Mouse (Mus musculus) stomach, embryonic 14.5 days (tissue): ENCODE data around the gene Ankdd1b. TPM values are rescaled to one million over a fixed set of nuclear protein-coding genes. Genes with fewer than 3 reads are reported as not detected.

Source experiments
- ATAC-seq: fragments of 200-750 bp; cut with Nextera tagmentation; 2 replicates; pipeline ENCODE4 v1.8.0; 2017; ENCODE audit warnings: low read depth, moderate TSS enrichment; ENCODE audit not compliant: insufficient number of reproducible peaks, insufficient read depth, low FRiP score
- H3K27ac ChIP-seq: fragments of 300-500 bp; sonication (generic); 2 replicates; pipeline ENCODE4 v1.5.1; 2014; ENCODE audit warnings: mild to moderate bottlenecking, low read length, moderate library complexity, mixed read lengths
- H3K27me3 ChIP-seq: fragments of 300-500 bp; sonication (generic); 2 replicates; pipeline ENCODE4 v1.6.1; 2014; ENCODE audit warnings: low read length, control low read depth, mixed read lengths; ENCODE audit not compliant: control insufficient read depth, insufficient read depth
- H3K36me3 ChIP-seq: fragments of 300-500 bp; sonication (generic); 2 replicates; pipeline ENCODE4 v1.6.1; 2014; ENCODE audit warnings: mild to moderate bottlenecking, control low read depth, low read length, moderate library complexity, mixed read lengths; ENCODE audit not compliant: control insufficient read depth, insufficient read depth
- H3K4me1 ChIP-seq: fragments of 300-500 bp; sonication (generic); 2 replicates; pipeline ENCODE4 v1.6.1; 2014; ENCODE audit warnings: low read length, control low read depth, mixed read lengths; ENCODE audit not compliant: control insufficient read depth, insufficient read depth
- H3K4me2 ChIP-seq: fragments of 300-500 bp; sonication (generic); replicated peaks from 2 replicates; pipeline ENCODE4 v1.6.1; 2014; ENCODE audit warnings: low read depth, low read length, control low read depth
- H3K4me3 ChIP-seq: fragments of 300-500 bp; sonication (generic); 2 replicates; pipeline ENCODE4 v1.5.1; 2014; ENCODE audit warnings: low read depth, low read length, control low read depth
- H3K9ac ChIP-seq: fragments of 300-500 bp; sonication (generic); replicated peaks from 2 replicates; pipeline ENCODE4 v1.6.1; 2014; ENCODE audit warnings: low read depth, mild to moderate bottlenecking, control low read depth, low read length, moderate library complexity, mixed read lengths
- H3K9me3 ChIP-seq: fragments of 300-500 bp; sonication (generic); 2 replicates; pipeline ENCODE4 v1.6.1; 2016; ENCODE audit warnings: low read depth, low read length, control low read depth; ENCODE audit not compliant: control insufficient read depth
- WGBS: fragments of 180-500 bp; shearing (Covaris S2); extraction: QIAGEN DNeasy Blood & Tissue Kit; methylation state at CpG from one replicate; pipeline ENCODE4 v1.1.7; 2014; 5-methylcytosine and 5-hydroxymethylcytosine counted together
- polyA plus RNA-seq: library from polyadenylated mRNA; unstranded; fragments of >200 nt; fragmentation: Nextera tagmentation; extraction: Ambion mirVana; gene quantifications from 2 replicates; pipeline ENCODE4 v1.2.1, GENCODE M21; 2014

Ankdd1b gene
- polyA plus RNA-seq, 1 experiment from 2014 or later = 0.33 TPM

DNA sequence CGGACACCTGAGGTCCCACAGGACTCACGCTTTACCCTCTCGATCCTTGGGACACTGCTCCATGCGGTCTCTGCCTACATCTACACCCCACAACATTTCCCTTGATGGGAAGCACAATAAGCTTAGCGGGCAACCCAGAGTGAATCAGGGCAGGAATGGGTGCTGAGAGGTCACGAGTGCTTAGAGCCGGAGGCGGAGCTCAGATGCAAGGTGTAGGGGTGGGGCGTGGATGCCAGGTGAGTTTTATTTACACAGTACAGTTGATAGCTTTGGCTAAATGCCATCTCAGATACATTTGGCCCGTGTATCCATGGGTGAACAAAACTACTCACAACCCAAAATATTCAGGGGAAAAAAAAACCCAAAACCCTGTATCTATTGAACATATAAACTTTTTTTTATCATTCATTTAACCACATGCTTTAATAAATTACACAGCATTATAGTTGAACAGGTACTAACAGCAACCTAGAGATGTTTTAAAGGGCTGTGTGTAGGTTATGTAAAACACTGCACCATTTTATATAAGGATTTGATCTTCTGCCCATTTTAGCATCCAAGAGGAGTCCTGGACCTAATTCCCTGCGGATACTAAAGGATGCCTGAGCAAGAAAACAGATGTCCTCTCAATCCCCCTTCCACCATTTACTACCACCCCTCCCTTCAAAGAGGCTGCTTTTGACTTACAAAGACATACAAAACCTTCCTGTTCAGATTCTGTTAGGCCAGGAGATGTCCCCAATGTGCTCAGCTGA is 19.4 kb downstream of the Ankdd1b start:
- Histone ChIP-seq H3K4me2 (no peak overlapping the region), H3K9me3 (no peaks in the 10 kb centered on the region), H3K27ac (peak overlapping the region; percentile 46; the same call in 1 of the 2 replicates), H3K9ac (no peak overlapping the region), H3K27me3 (no peaks in the 10 kb centered on the region), H3K36me3 (no peaks in the 10 kb centered on the region), H3K4me1 (0 out of 2 replicates have a peak, but pooled peaks cover 3% of the 10 kb centered on the region), H3K4me3 (no peak overlapping the region)
- no peak for ATAC-seq
- WGBS = 78% methylated on average over 11 of the region's 11 CpGs

DNA sequence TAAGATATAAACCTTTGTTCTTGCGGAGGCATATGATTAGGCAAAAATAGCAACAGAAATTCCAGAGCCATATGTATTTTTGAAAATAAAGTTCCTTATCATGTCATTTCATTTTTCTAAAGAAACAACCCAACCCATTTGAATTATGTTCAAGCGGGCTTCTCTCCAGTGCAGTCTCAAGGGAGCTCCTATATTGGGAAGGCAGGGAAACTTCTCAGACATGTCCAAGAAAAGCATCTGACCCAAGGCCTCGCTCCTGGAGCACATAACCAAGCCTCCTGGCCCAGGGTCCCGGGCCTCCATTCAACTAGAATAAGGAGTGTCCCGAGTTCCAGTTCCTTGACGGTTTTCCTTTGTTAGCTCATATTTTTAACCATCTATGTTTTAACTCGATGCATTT is 20.1 kb downstream of the Ankdd1b start:
- no peak overlapping the region for H3K9ac ChIP-seq
- H3K9me3 ChIP-seq = no peaks in the 10 kb centered on the region
- no peak for ATAC-seq
- 71% methylated on average over 7 of the region's 7 CpGs for WGBS
- no peaks in the 10 kb centered on the region for H3K27me3 ChIP-seq
- H3K36me3 ChIP-seq = no peaks in the 10 kb centered on the region
- 0 out of 2 replicates have a peak, but pooled peaks cover 3% of the 10 kb centered on the region for H3K4me1 ChIP-seq
- no peak overlapping the region for H3K4me3 ChIP-seq
- no peak overlapping the region for H3K4me2 ChIP-seq
- peak overlapping the region; percentile 46; the same call in 1 of the 2 replicates for H3K27ac ChIP-seq

DNA sequence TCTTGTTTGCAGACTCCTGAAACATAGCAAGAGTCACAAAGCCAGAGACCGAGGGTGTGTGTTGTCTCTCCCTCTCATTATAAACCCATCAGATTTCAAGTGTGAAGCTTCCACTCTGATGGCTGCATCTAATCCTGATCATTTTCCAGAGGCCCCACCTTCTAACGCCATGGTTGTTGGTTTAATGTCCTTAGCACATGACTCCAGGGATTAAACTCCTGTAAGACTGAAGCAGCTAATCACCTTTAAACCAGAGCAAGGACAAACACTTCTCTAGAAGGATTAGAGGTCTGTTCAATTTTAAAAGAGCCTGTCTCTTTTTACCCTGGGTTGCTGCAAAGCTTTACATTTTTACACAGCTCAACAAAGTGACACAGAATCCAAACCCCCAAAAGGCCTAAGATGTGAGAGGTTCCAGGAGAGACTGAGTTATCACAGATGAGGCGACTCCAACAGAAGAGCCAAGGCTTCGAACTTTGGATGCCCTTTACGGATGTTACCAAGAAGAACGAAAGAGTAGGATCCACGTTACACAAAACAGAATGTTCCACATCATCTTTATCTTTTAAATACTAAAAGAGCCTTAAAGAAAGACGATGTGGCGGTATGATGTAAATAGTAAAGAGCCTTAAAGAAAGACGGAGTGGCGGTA is 20.7 kb downstream of the Ankdd1b start:
- ATAC-seq = peak; percentile 67; the same call in 1 of the 2 replicates
- Histone ChIP-seq H3K4me1 (0 out of 2 replicates have a peak, but pooled peaks cover 3% of the 10 kb centered on the region), H3K4me3 (no peak overlapping the region), H3K27me3 (no peaks in the 10 kb centered on the region), H3K9me3 (no peaks in the 10 kb centered on the region), H3K36me3 (no peaks in the 10 kb centered on the region), H3K4me2 (no peak overlapping the region), H3K9ac (no peak overlapping the region), H3K27ac (peak overlapping the region; percentile 66; the same call in 1 of the 2 replicates)
- WGBS = 54% methylated on average over 11 of the region's 11 CpGs

DNA sequence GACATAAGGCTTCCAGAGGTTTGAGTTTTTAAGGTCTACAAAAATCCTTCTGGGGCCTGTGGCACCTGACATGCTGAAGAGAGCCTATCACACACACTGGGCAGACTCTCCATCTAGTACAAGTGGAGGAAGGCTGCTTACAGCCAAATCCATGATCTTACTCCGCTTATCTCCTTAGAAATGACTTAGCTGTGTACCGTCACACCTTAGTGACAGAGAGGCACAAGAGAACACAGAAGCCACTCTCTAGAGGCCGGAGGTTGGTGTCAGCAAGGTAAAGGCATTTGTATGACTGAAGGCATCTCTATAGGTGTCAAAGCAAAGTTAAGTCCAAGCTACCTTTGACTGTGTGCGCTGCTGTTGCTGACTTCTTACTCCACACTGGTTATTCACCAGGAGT is 30.6 kb downstream of the Ankdd1b start:
- H3K4me3 ChIP-seq = no peak overlapping the region
- H3K36me3 ChIP-seq = no peaks in the 10 kb centered on the region
- no peak for ATAC-seq
- H3K9ac ChIP-seq = no peak overlapping the region
- H3K4me2 ChIP-seq = no peak overlapping the region
- 86% methylated on average over 4 of the region's 4 CpGs for WGBS
- no peak overlapping the region for H3K27ac ChIP-seq
- H3K9me3 ChIP-seq = no peaks in the 10 kb centered on the region
- H3K27me3 ChIP-seq = no peaks in the 10 kb centered on the region
- H3K4me1 ChIP-seq = 0 out of 2 replicates have a peak, but pooled peaks cover under 1% of the 10 kb centered on the region

DNA sequence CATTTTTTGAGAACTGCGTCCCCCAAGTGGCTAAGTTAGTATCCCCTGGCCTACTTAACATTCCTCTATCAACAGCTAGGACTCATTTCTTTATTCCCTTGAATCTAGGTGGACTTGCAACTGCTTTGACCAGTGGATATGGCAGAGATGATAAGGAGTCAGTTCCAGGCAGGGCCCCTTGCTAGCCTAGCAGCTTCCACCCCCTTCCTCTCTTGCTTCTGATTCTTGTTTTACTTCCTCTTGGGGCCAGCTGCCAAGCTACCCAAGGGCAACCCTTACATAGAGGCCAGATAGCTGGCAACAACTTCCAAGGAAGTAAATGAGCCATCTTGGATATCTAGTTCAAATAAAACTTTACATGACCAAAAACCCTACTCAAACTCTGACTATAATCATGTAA is 34.1 kb downstream of the Ankdd1b start:
- H3K9ac ChIP-seq = no peak overlapping the region
- 89% methylated on average over 1 of the region's 1 CpGs for WGBS
- H3K27me3 ChIP-seq = no peaks in the 10 kb centered on the region
- H3K4me2 ChIP-seq = no peak overlapping the region
- H3K27ac ChIP-seq = no peak overlapping the region
- H3K4me1 ChIP-seq = peaks cover 10% of the 10 kb centered on the region; the same call in 1 of the 2 replicates
- no peak overlapping the region for H3K4me3 ChIP-seq
- H3K36me3 ChIP-seq = no peaks in the 10 kb centered on the region
- H3K9me3 ChIP-seq = no peaks in the 10 kb centered on the region
- ATAC-seq = no peak

DNA sequence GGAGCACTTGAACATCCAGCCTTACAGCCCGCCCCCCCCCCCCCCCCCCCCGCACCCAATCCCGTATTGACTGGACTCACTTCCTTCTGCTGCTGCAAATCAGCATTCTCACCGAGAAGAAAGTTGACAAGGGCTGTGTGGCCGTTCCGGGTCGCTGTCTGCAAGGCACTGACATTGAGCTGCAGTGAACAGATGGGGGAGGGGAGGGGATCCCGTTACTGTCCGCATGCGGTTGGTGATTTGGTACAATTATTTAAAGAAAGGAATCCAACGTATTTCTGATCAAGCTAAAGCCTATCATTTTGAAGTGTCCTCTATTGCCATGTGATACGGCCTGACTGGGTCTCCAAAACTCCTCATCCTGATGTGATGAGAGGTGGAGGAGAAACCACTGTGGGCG is 35.2 kb downstream of the Ankdd1b start:
- Histone ChIP-seq H3K9me3 (no peaks in the 10 kb centered on the region), H3K4me1 (peaks cover 10% of the 10 kb centered on the region; the same call in 1 of the 2 replicates), H3K36me3 (no peaks in the 10 kb centered on the region), H3K4me2 (0 out of 2 replicates have a peak overlapping the region, but pooled peaks have one; percentile 12), H3K27ac (no peak overlapping the region), H3K27me3 (no peaks in the 10 kb centered on the region), H3K9ac (no peak overlapping the region), H3K4me3 (no peak overlapping the region)
- no peak for ATAC-seq
- 49% methylated on average over 12 of the region's 13 CpGs for WGBS

DNA sequence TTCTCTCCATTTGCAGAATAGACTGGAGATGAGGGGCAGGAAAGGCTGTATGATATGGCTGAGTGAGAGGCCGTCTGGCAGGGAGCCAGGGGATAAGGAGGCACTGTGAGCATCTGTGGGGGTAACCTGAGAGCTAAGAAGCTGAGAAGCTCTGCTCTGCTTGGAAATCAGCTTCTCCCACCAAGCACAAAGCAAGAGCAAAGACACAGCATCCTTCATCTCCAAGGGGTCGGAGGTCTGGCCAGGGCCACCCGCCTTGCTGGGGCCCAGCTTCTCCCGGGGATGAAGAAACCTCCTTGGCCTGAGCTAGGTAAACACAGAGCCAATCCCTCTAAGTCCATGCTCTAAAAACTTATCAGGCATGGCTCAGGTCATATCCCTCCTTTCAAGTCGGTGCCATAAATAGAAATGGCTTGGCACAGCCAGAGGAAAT is 36.1 kb downstream of the Ankdd1b start:
- H3K27me3 ChIP-seq = no peaks in the 10 kb centered on the region
- H3K9me3 ChIP-seq = no peaks in the 10 kb centered on the region
- no peaks in the 10 kb centered on the region for H3K36me3 ChIP-seq
- WGBS = 20% methylated on average over 5 of the region's 5 CpGs
- H3K27ac ChIP-seq = peak overlapping the region; percentile 40; the same call in 1 of the 2 replicates
- peaks cover 10% of the 10 kb centered on the region; the same call in 1 of the 2 replicates for H3K4me1 ChIP-seq
- no peak overlapping the region for H3K4me2 ChIP-seq
- H3K4me3 ChIP-seq = no peak overlapping the region
- peak; percentile 39; the same call in 1 of the 2 replicates for ATAC-seq
- no peak overlapping the region for H3K9ac ChIP-seq

DNA sequence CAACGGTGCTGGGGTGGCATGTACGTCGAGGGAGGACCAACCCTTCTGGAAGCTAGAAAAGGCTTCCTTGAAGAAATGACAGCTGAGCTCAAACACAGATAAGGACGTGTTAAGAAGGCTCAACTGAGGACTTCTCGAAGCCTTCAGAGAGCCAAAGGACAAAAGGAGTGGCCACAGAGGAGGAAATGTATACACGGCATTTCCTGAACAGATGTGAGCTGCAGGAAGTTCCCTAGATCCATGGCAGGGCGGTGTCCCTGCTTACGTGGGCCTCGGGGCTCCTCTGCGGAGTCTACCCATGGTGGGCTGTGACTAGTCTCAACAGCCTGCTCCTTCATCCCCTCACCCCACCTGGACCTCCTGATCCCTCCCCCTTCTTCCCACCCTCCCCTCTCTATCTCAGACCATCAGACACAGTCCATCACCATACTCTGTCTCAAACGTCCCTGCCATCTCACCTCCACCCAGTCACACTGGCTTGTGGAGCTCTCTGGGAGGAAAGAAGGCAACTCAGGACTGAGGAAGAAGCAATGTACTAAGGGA is 37.3 kb downstream of the Ankdd1b start:
- Histone ChIP-seq H3K27ac (no peak overlapping the region), H3K4me2 (no peak overlapping the region), H3K9ac (no peak overlapping the region), H3K27me3 (no peaks in the 10 kb centered on the region), H3K36me3 (no peaks in the 10 kb centered on the region), H3K4me1 (peaks cover 10% of the 10 kb centered on the region; the same call in 1 of the 2 replicates), H3K4me3 (no peak overlapping the region), H3K9me3 (no peaks in the 10 kb centered on the region)
- no peak for ATAC-seq
- 50% methylated on average over 11 of the region's 11 CpGs for WGBS
